Mouse (Mus musculus): Measurements from ENCODE around the gene Cd36.
A peak's percentile ranks its signal among the peaks of the same experiment; 100 is the strongest.

Gene Cd36

GRCm38 (mm10) chr5:17881542-17881896, 7.1 kb downstream of the Cd36 start:
- Histone ChIP-seq H3K27me3 (ENCODE audit: control insufficient read depth, insufficient read depth, low read length, poor library complexity, severe bottlenecking) (no peaks in the 10 kb centered on the region), H3K36me3 (ENCODE audit: control insufficient read depth, insufficient read depth, low read length, poor library complexity, severe bottlenecking) (no peaks in the 10 kb centered on the region)
- no peak for DNase-seq (ENCODE audit: low read depth, low spot score)

- Histone ChIP-seq H3K27me3 (ENCODE audit: control insufficient read depth, insufficient read depth, low read length, poor library complexity, severe bottlenecking) (no peaks in the 10 kb centered on the region), H3K36me3 (ENCODE audit: control insufficient read depth, insufficient read depth, low read length, poor library complexity, severe bottlenecking) (no peaks in the 10 kb centered on the region)
- no peak for DNase-seq (ENCODE audit: low read depth, low spot score)
These were observed 7.6 kb downstream of the Cd36 start for GRCm38 (mm10) chr5:17880799-17881541.

DNA sequence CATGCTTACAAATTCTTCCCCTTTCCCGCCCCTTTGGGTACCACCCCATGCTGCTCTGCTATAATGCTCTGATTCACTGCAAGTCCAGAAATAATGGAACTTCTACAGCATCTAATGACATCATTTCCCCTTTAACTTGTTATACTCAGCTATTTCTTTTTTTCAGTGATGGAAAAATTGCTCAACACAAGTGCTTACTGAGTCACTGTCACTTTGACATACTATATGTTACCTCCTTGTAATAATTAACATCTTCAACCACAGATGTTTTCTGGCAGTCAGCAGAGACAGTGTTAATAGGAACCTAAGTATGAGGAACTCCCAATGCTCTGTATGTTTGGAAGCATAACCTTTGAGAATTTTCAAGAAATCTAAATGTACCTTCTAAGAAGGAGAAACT, 8.7 kb downstream of the Cd36 start:
- no peaks in the 10 kb centered on the region for H3K36me3 ChIP-seq (ENCODE audit: control insufficient read depth, insufficient read depth, low read length, poor library complexity, severe bottlenecking)
- H3K27me3 ChIP-seq (ENCODE audit: control insufficient read depth, insufficient read depth, low read length, poor library complexity, severe bottlenecking), result no peaks in the 10 kb centered on the region
- no peak for DNase-seq (ENCODE audit: low read depth, low spot score)

GRCm38 (mm10) chr5:17877044-17877443, 11.6 kb downstream of the Cd36 start:
- no peak for DNase-seq (ENCODE audit: low read depth, low spot score)
- H3K36me3 ChIP-seq (ENCODE audit: control insufficient read depth, insufficient read depth, low read length, poor library complexity, severe bottlenecking), result no peaks in the 10 kb centered on the region
- H3K27me3 ChIP-seq (ENCODE audit: control insufficient read depth, insufficient read depth, low read length, poor library complexity, severe bottlenecking), result no peaks in the 10 kb centered on the region

DNA sequence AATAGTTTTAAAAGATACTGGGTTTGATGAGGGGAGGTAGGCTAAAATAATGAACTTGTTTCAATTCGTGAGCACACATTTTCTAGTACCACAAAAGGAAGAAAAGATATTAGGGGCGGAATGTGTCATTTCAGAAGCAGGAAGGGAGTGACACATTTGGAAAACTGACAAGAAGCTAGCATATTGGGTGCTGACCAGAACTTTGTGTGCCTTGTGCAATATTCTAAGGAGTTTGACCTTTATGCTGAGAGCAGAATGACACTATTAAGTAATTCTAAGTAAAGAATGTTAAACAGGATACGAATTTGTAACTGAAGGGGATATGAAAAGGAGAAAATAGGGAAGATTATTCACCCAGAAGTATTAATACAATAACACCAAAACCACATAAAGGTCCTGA, 12.0 kb downstream of the Cd36 start:
- DNase-seq (ENCODE audit: low read depth, low spot score), result no peak
- H3K36me3 ChIP-seq (ENCODE audit: control insufficient read depth, insufficient read depth, low read length, poor library complexity, severe bottlenecking), result no peaks in the 10 kb centered on the region
- no peaks in the 10 kb centered on the region for H3K27me3 ChIP-seq (ENCODE audit: control insufficient read depth, insufficient read depth, low read length, poor library complexity, severe bottlenecking)

- H3K27me3 ChIP-seq (ENCODE audit: control insufficient read depth, insufficient read depth, low read length, poor library complexity, severe bottlenecking), result no peaks in the 10 kb centered on the region
- no peak for DNase-seq (ENCODE audit: low read depth, low spot score)
- H3K36me3 ChIP-seq (ENCODE audit: control insufficient read depth, insufficient read depth, low read length, poor library complexity, severe bottlenecking), result no peaks in the 10 kb centered on the region
These were observed 14.3 kb downstream of the Cd36 start for GRCm38 (mm10) chr5:17874335-17874734.

DNA sequence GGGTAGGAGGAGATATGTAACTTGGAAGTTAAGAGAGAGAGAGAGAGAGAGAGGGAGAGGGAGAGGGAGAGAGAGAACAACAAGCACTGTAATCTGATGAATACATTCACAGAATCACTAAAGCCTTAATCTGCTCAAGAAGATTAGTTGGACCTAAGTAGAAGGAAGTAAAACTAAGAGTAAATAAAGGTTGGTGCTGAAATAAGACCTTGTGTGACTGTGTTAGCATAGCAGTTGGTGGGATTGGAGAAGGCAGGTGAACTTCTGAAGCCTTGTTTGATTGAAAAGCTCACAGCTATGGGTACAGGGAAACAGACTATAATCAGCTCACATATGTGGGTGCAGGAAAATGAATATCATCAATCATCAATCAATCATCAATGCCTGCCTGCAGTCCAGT, 23.2 kb downstream of the Cd36 start:
- Histone ChIP-seq H3K27me3 (ENCODE audit: control insufficient read depth, insufficient read depth, low read length, poor library complexity, severe bottlenecking) (no peaks in the 10 kb centered on the region), H3K36me3 (ENCODE audit: control insufficient read depth, insufficient read depth, low read length, poor library complexity, severe bottlenecking) (no peaks in the 10 kb centered on the region)
- DNase-seq (ENCODE audit: low read depth, low spot score), result no peak

GRCm38 (mm10) chr5:17863085-17863484, 25.5 kb downstream of the Cd36 start:
- DNase-seq (ENCODE audit: low read depth, low spot score), result no peak
- H3K36me3 ChIP-seq (ENCODE audit: control insufficient read depth, insufficient read depth, low read length, poor library complexity, severe bottlenecking), result no peaks in the 10 kb centered on the region
- no peaks in the 10 kb centered on the region for H3K27me3 ChIP-seq (ENCODE audit: control insufficient read depth, insufficient read depth, low read length, poor library complexity, severe bottlenecking)

GRCm38 (mm10) chr5:17858399-17858798, 30.2 kb downstream of the Cd36 start:
- no peak for DNase-seq (ENCODE audit: low read depth, low spot score)
- H3K36me3 ChIP-seq (ENCODE audit: control insufficient read depth, insufficient read depth, low read length, poor library complexity, severe bottlenecking), result no peaks in the 10 kb centered on the region

GRCm38 (mm10) chr5:17857871-17858270, 30.7 kb downstream of the Cd36 start:
- DNase-seq (ENCODE audit: low read depth, low spot score), result no peak
- no peaks in the 10 kb centered on the region for H3K36me3 ChIP-seq (ENCODE audit: control insufficient read depth, insufficient read depth, low read length, poor library complexity, severe bottlenecking)
- no peaks in the 10 kb centered on the region for H3K27me3 ChIP-seq (ENCODE audit: control insufficient read depth, insufficient read depth, low read length, poor library complexity, severe bottlenecking)

More at GRCm38 (mm10) chr5:17858399-17858798, 30.2 kb downstream of the Cd36 start:
- no peaks in the 10 kb centered on the region for H3K27me3 ChIP-seq (ENCODE audit: control insufficient read depth, insufficient read depth, low read length, poor library complexity, severe bottlenecking)

- no peaks in the 10 kb centered on the region for H3K27me3 ChIP-seq (ENCODE audit: control insufficient read depth, insufficient read depth, low read length, poor library complexity, severe bottlenecking)
- peak; percentile 32 for DNase-seq (ENCODE audit: low read depth, low spot score)
- H3K36me3 ChIP-seq (ENCODE audit: control insufficient read depth, insufficient read depth, low read length, poor library complexity, severe bottlenecking), result no peaks in the 10 kb centered on the region
These were observed 31.3 kb downstream of the Cd36 start for GRCm38 (mm10) chr5:17857262-17857661.

DNA sequence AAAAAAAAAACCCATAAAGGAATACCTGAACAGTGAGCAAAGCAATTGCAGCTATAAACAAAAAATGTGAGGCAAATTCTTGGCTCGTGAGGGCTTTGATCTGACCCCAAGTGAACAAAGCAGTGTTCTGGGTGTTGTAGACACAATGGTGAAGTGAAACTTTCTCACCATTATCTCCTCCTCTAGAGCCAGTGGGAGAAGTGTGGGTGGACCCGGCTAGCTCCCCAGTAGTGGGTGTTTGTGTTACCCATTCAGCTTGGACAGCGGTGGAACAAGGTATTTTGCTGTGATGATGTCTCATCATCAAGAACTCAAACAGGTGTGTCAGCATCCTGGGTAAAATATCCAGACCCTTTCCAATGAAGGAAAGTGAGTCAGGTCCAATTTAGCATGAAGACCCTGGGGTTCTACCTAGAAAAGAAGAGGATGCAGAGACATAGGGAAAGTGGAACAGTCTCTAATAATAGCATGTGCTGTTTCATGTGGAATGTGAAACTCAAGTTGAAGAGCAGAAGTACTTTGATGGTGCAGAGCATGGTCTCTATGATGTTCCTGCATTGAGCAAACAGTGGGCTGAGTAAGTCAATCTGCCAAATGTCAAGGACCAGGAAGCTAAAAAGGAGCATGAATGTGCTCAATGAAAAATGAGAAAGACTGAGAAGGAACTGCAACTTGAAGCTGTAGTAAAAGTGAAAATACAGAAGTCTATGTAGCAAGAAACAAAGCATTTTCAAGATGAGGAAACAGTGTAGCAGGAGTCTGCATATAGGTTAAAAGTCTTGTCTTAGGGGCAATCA, 34.3 kb downstream of the Cd36 start:
- DNase-seq (ENCODE audit: low read depth, low spot score), result peak; percentile 35
- H3K27me3 ChIP-seq (ENCODE audit: control insufficient read depth, insufficient read depth, low read length, poor library complexity, severe bottlenecking), result no peaks in the 10 kb centered on the region
- H3K36me3 ChIP-seq (ENCODE audit: control insufficient read depth, insufficient read depth, low read length, poor library complexity, severe bottlenecking), result no peaks in the 10 kb centered on the region

DNA sequence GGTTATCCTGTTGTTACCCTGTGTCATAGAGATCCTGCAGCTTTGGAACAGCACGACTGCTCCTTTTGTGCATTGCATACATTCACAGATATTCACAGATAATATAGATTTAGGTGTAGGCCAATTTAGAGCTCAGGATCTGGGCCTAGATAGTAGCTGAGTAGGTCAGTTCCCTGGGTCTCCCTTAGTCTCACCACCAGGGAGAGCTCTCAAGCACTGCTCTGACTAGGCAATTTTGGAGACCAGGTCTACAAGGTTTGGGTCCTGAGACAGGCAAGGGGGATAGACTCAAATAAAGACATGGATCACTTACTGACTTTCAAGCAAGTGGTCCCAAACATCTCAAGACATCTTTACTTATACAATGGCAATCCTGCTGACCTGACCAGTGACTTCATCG, 38.0 kb downstream of the Cd36 start:
- H3K36me3 ChIP-seq (ENCODE audit: control insufficient read depth, insufficient read depth, low read length, poor library complexity, severe bottlenecking), result no peaks in the 10 kb centered on the region
- DNase-seq (ENCODE audit: low read depth, low spot score), result peak; percentile 10
- H3K27me3 ChIP-seq (ENCODE audit: control insufficient read depth, insufficient read depth, low read length, poor library complexity, severe bottlenecking), result no peaks in the 10 kb centered on the region

- no peaks in the 10 kb centered on the region for H3K27me3 ChIP-seq (ENCODE audit: control insufficient read depth, insufficient read depth, low read length, poor library complexity, severe bottlenecking)
- no peak for DNase-seq (ENCODE audit: low read depth, low spot score)
- no peaks in the 10 kb centered on the region for H3K36me3 ChIP-seq (ENCODE audit: control insufficient read depth, insufficient read depth, low read length, poor library complexity, severe bottlenecking)
These were observed 39.0 kb downstream of the Cd36 start for GRCm38 (mm10) chr5:17849582-17849981.

GRCm38 (mm10) chr5:17848733-17849132, 39.9 kb downstream of the Cd36 start:
- H3K36me3 ChIP-seq (ENCODE audit: control insufficient read depth, insufficient read depth, low read length, poor library complexity, severe bottlenecking), result no peaks in the 10 kb centered on the region
- H3K27me3 ChIP-seq (ENCODE audit: control insufficient read depth, insufficient read depth, low read length, poor library complexity, severe bottlenecking), result no peaks in the 10 kb centered on the region
- DNase-seq (ENCODE audit: low read depth, low spot score), result no peak

Measured in splenic B cell, adult 2 months (primary cell).